Mouse (Mus musculus) brain, adult 2 months (tissue): ENCODE measurements around the gene Gm2042.
"Not testable (repeated sequence)": the region's sequence is repeated elsewhere in the genome, so short reads cannot be mapped to it uniquely, and the experiment has no call there.

Experiments
- DNase-seq: peaks from one replicate; pipeline ENCODE4 v3.0.0; 2011; ENCODE audit warnings: low read depth, low spot score

Gm2042 gene

GRCm38 (mm10) chr12:87953780-87954179 is at the start of gene Gm2042:
TSS of gene Gm2042 (plus strand) at chr12:87954080.
- not testable (repeated sequence) for DNase-seq

- DNase-seq = peak; percentile 0
Observed at GRCm38 (mm10) chr12:87919721-87920120, 34.2 kb upstream of the Gm2042 start, which contains the start of gene Gm2035. TSS of gene Gm2035 (minus strand) at chr12:87919857.

GRCm38 (mm10) chr12:87984000-87984399 is 30.1 kb downstream of the Gm2042 start:
- DNase-seq = peak; percentile 54

GRCm38 (mm10) chr12:88004118-88004517 is 50.2 kb downstream of the Gm2042 start:
- not testable (repeated sequence) for DNase-seq
